Mouse (Mus musculus) megakaryocyte, embryonic 14.5 days (primary cell): ENCODE measurements around the gene Med16. TPM values are rescaled to one million over a fixed set of nuclear protein-coding genes. Genes with fewer than 3 reads are reported as not detected.

Experiments used
- H3K27me3 ChIP-seq: replicated peaks from 2 replicates; pipeline ENCODE3; 2012; ENCODE audit warnings: inconsistent platforms
- H3K36me3 ChIP-seq: replicated peaks from 2 replicates; pipeline ENCODE3; 2012; ENCODE audit warnings: low read length, inconsistent platforms, mixed read lengths
- H3K4me1 ChIP-seq: 2 replicates; pipeline ENCODE4 v1.6.1; 2012; ENCODE audit warnings: inconsistent platforms
- H3K4me3 ChIP-seq: replicated peaks from 2 replicates; pipeline ENCODE3; 2012; ENCODE audit warnings: moderate library complexity, mild to moderate bottlenecking, inconsistent platforms
- H3K9me3 ChIP-seq: 2 replicates; pipeline ENCODE4 v1.6.1; 2012; ENCODE audit warnings: inconsistent platforms
- FLI1 ChIP-seq: IDR thresholded peaks from 2 replicates; pipeline ENCODE4 v1.6.1; 2012; ENCODE audit warnings: low read length, inconsistent platforms, mixed read lengths
- GATA1 ChIP-seq: IDR thresholded peaks from 3 replicates; pipeline ENCODE4 v1.6.1; 2012; ENCODE audit warnings: mixed read lengths, low read length, inconsistent platforms, borderline replicate concordance
- polyA plus RNA-seq: library from polyadenylated mRNA; stranded (reverse); fragments of >175 nt; gene quantifications from 2 replicates; pipeline ENCODE4 v1.2.3, GENCODE M21; 2012; ENCODE audit warnings: low replicate concordance; ENCODE audit not compliant: insufficient read depth

Med16 gene
- polyA plus RNA-seq, 1 experiment, result 32.2 TPM

DNA sequence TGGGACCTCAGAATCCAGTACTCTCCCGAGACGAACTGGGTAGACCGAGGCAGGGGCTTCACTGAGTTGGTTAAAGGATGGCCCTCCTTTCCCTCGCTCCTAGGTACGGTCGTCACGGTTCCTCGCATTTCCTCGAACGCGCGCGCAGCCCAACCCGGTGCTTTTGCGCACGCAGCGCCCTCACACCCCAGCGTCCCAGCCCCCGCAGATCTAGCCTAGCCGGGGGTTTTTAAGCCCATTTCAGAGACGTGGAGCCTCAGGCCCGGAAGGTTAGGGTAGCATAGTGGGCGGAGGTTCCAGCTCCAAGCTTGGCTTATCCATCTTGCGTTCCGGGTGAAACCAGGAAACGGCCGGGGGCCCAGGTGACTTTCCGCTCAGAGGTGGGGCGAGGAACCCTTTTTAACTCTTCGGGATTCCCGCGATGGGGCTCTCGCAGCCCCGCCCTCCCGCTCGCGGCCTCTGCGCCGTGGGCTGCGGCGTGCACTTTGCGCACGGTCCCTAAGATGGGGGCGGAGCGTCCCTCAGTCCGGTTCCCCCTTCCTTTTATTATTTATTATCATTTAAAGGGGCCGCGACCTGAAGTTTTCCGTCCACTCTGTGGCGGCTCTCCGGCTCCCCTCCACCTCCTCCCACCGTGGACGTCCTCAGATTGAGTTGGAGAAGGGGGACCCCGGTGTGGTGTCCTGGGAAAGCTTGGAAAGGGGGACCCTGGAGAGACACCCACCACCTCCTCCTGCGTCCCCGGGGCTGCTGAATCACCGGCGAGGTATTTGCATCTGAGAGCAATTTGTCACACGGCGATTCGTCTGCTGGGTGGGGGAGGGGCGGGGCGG is 18.0 kb upstream of the Med16 start, which contains the start of gene Arid3a:
Arid3a (plus strand) TSS at position 553 of the 833 bp plus-strand sequence.
- Histone ChIP-seq H3K4me1 (peaks cover 73% of the 10 kb centered on the region), H3K4me3 (peak within 1 kb of the TSS; percentile 95), H3K36me3 (peaks cover 34% of the 10 kb centered on the region), H3K27me3 (peaks cover under 1% of the 10 kb centered on the region), H3K9me3 (0 out of 2 replicates have a peak, but pooled peaks cover under 1% of the 10 kb centered on the region)
- no peak for TF ChIP-seq FLI1
- no peak for TF ChIP-seq GATA1

DNA sequence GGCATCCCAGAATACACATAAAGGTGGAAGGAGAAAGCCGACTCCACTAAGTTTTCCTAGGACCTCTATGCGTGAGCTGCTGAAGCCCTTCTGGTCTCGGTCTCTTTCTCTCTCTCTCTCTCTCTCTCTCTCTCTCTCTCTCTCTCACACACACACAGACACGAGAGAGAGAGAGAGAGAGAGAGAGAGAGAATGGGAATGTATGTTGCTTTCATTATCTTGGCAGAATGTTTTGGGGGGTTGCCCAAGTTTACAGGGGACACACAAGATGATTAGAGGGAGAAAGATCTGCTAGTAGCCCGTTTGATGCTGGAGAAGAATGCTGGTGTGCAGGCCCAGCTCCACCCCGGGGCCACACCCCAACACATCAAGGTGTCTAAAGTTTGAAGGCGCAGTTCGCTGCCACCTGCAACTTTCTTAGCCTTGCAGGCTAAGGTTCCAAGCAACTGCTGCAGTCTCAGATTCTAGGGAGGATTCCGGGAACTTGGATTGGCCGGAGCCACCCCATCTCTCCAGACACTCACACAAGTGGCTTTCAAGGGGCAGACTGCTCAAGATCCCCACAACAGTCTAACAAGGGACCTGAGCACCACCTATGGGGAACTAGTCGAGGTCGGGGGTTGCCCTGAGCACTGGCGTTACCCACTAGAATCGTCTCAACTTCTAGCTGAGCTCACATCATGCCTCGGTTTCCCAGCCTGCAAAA is 17.2 kb upstream of the Med16 start:
- 0 out of 2 replicates have a peak, but pooled peaks cover 6% of the 10 kb centered on the region for H3K9me3 ChIP-seq
- H3K4me1 ChIP-seq, result peaks cover 73% of the 10 kb centered on the region
- H3K36me3 ChIP-seq, result peaks cover 33% of the 10 kb centered on the region
- peaks cover 8% of the 10 kb centered on the region for H3K27me3 ChIP-seq
- peak overlapping the region; percentile 95 for H3K4me3 ChIP-seq
- TF ChIP-seq GATA1 (no peak), FLI1 (no peak)

DNA sequence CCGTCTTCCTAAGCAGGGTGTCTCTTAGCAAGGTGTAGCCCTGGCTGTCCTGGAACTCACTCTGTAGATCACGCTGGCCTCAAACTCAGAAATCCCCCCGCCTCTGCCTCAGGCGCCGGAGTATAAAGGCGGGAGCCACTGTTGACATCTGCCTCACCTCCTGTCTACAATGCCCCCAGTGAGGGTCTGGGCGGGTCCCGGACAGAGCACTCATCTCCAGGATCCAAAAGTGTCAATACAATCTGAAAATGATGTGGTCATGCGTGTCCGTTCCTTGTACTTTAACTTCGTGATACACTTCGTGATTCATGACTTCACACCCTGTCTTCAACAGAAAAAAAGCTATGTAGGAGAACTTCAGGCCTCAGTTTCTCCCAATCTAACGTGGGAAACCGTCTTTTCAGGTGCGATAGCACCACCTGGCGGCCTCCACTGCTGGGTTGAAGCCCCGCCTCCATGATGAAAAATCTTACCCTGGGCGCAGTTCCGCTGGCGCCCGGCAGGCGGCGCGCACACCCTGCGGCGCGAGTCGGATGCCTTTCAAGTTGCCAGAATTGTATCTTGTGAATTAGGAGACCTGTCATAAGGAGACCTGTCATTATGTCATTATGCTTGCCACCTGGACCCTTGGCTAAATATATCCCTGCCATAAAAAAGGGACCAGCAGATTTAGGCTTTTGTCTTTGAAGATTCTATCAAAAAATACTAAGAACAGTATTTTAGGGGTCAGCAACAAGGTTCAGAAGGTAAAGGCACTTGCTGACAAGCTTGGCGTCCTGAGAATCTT is 16.5 kb upstream of the Med16 start:
- TF ChIP-seq FLI1 (no peak), GATA1 (no peak)
- Histone ChIP-seq H3K27me3 (peaks cover 15% of the 10 kb centered on the region), H3K4me1 (peaks cover 73% of the 10 kb centered on the region), H3K4me3 (peak overlapping the region; percentile 95), H3K9me3 (0 out of 2 replicates have a peak, but pooled peaks cover 6% of the 10 kb centered on the region), H3K36me3 (peaks cover 26% of the 10 kb centered on the region)

DNA sequence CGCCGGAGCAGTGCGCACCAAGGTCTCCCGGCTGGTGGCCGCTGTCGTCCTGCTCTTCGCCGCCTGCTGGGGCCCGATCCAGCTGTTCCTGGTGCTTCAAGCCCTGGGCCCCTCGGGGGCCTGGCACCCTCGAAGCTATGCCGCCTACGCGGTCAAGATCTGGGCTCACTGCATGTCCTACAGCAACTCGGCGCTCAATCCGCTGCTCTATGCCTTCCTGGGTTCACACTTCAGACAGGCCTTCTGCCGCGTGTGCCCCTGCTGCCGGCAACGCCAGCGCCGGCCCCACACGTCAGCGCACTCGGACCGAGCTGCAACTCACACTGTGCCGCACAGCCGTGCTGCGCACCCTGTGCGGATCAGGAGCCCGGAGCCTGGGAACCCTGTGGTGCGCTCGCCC is 12.8 kb upstream of the Med16 start:
- peaks cover 90% of the 10 kb centered on the region for H3K4me1 ChIP-seq

DNA sequence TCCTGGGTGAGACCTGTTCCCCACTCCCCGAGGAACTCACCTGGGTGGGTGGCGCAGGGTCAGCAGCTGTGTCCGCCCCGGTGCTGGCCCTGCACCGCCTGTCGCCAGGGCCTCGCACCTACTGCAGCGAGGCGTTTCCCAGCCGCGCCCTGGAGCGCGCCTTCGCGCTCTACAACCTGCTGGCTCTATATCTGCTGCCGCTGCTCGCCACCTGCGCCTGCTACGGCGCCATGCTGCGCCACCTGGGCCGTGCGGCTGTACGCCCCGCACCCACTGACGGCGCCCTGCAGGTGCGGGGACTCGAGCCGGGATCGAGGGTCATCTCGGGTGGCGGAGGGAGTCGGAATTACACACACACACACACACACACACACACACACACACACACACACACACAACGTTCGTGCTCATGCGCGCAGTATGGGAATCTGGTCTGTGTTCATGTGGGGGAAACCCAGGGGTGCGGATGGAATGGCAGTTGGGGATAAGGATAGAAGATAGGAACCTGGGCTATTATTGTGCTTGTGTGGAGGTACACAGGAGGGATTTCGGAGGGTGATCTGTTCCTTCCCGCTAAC is 12.3 kb upstream of the Med16 start, which contains the start of gene R3hdm4:
R3hdm4 (minus strand) TSS at position 251 of the 578 bp plus-strand sequence.
- 0 out of 2 replicates have a peak, but pooled peaks cover 6% of the 10 kb centered on the region for H3K9me3 ChIP-seq
- H3K4me1 ChIP-seq, result peaks cover 85% of the 10 kb centered on the region
- TF ChIP-seq GATA1, result no peak
- no peak for TF ChIP-seq FLI1
- H3K36me3 ChIP-seq, result peaks cover 19% of the 10 kb centered on the region
- peaks cover 19% of the 10 kb centered on the region for H3K27me3 ChIP-seq
- H3K4me3 ChIP-seq, result peak within 1 kb of the TSS; percentile 35

More for the DNA sequence above, 12.8 kb upstream of the Med16 start:
- Histone ChIP-seq H3K9me3 (0 out of 2 replicates have a peak, but pooled peaks cover 6% of the 10 kb centered on the region), H3K36me3 (peaks cover 19% of the 10 kb centered on the region), H3K4me3 (peak overlapping the region; percentile 35), H3K27me3 (peaks cover 19% of the 10 kb centered on the region)
- TF ChIP-seq FLI1, result no peak
- no peak for TF ChIP-seq GATA1

DNA sequence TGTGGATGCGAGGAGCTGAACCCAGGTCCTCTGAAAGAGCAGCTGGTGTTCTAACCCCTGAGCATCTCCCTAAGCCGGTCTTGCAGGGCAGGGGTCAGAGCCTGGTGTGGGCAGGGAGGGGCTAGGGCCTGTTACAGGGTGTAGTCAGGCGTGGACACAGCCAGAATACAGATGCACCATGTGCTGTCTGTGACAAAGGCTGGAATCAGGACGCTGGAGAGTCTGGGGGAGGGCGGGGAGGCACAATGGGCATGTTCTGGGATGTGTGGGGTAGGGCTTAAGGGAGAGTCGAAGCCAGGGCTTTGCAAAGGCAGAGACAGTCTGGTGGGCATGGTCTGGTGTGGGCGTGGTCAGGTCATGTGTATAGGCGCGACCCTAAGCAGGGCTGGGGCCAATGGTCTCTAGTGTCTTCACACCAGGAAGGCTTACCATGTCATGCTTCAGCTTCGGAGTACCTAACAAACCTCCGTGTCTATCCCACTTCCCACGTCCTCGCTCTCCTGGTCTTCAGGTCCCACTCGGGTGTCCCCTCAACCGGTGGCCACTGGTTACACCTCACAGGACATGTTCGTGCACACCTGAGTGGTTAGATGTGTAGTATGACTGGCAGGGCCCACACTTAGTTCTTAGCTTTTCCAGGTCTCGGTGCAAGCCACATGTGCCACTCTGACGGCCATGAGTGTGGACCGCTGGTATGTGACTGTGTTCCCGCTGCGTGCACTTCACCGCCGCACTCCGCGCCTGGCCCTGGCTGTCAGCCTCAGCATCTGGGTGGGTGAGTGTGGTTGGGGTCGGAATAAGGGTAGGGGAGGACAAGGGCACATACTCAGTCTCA is 11.6 kb upstream of the Med16 start:
- Histone ChIP-seq H3K4me1 (peaks cover 83% of the 10 kb centered on the region), H3K36me3 (peaks cover 21% of the 10 kb centered on the region), H3K4me3 (peak overlapping the region; percentile 30), H3K27me3 (peaks cover 19% of the 10 kb centered on the region), H3K9me3 (0 out of 2 replicates have a peak, but pooled peaks cover 6% of the 10 kb centered on the region)
- no peak for TF ChIP-seq GATA1
- no peak for TF ChIP-seq FLI1

DNA sequence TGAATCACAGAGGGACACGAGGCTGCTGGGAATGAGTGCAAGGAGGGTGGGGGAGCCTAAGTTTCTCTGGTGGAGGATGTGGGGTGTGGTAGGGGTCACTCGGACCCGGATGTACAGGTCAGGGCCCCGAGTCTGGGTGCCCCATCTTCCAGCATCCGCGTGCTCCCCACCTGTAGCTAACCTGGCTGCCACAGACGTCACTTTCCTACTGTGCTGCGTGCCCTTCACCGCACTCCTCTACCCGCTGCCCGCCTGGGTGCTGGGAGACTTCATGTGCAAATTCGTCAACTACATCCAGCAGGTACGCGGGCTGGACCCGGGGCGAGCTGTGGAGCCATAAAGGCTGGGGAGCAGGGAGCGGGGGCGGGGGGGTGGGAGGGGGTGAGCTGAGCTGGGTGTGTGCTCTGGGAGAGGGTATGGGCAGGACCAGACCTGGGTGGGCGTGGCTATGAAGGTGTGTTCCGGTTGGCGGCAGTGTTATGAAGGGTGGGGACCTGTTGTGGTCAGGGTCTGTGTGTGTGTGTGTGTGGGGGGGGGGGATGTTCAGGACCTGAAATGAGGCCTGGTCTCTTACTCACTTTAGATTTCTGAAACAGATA is 10.6 kb upstream of the Med16 start:
- peaks cover 19% of the 10 kb centered on the region for H3K27me3 ChIP-seq
- peaks cover 86% of the 10 kb centered on the region for H3K4me1 ChIP-seq
- peak overlapping the region; percentile 46 for H3K4me3 ChIP-seq
- 0 out of 2 replicates have a peak, but pooled peaks cover 6% of the 10 kb centered on the region for H3K9me3 ChIP-seq
- peaks cover 22% of the 10 kb centered on the region for H3K36me3 ChIP-seq
- no peak for TF ChIP-seq GATA1
- TF ChIP-seq FLI1, result no peak
